Mouse (Mus musculus) neural tube, embryonic 11.5 days (tissue): ENCODE measurements around the gene Ggta1. TPM values are rescaled to one million over a fixed set of nuclear protein-coding genes. Genes with fewer than 3 reads are reported as not detected.

Source experiments
- ATAC-seq: fragments of 200-750 bp; cut with Nextera tagmentation; 2 replicates; pipeline ENCODE4 v1.8.0; 2017; ENCODE audit warnings: moderate number of reproducible peaks, mild to moderate bottlenecking, moderate TSS enrichment, moderate library complexity; ENCODE audit not compliant: insufficient read depth, low FRiP score, low TSS enrichment
- DNase-seq: peaks from one replicate; pipeline ENCODE4 v3.0.0-alpha.2; 2015; ENCODE audit warnings: low spot score
- H3K27ac ChIP-seq: fragments of 300-500 bp; sonication (generic); 2 replicates; pipeline ENCODE4 v1.5.1; 2014; ENCODE audit warnings: low read depth, mild to moderate bottlenecking, low read length
- H3K27me3 ChIP-seq: fragments of 300-500 bp; sonication (generic); 2 replicates; pipeline ENCODE4 v1.6.1; 2014; ENCODE audit warnings: mild to moderate bottlenecking, low read length, mixed read lengths; ENCODE audit not compliant: control insufficient read depth, insufficient read depth
- H3K36me3 ChIP-seq: fragments of 300-500 bp; sonication (generic); 2 replicates; pipeline ENCODE4 v1.6.1; 2014; ENCODE audit warnings: mild to moderate bottlenecking, low read length, moderate library complexity, mixed read lengths; ENCODE audit not compliant: control insufficient read depth, insufficient read depth
- H3K4me1 ChIP-seq: fragments of 300-500 bp; sonication (generic); 2 replicates; pipeline ENCODE4 v1.6.1; 2014; ENCODE audit warnings: low read length, mixed read lengths; ENCODE audit not compliant: control insufficient read depth, insufficient read depth
- H3K4me2 ChIP-seq: fragments of 300-500 bp; sonication (generic); 2 replicates; pipeline ENCODE4 v1.6.1; 2014; ENCODE audit warnings: low read depth, mild to moderate bottlenecking, moderate library complexity
- H3K4me3 ChIP-seq: fragments of 300-500 bp; sonication (generic); 2 replicates; pipeline ENCODE4 v1.5.1; 2014; ENCODE audit warnings: low read depth, low read length
- H3K9ac ChIP-seq: fragments of 300-500 bp; sonication (generic); 2 replicates; pipeline ENCODE4 v1.6.1; 2014; ENCODE audit warnings: mild to moderate bottlenecking, low read length
- H3K9me3 ChIP-seq: fragments of 300-500 bp; sonication (generic); 2 replicates; pipeline ENCODE4 v1.6.1; 2016; ENCODE audit warnings: low read length; ENCODE audit not compliant: control insufficient read depth
- WGBS: fragments of 180-500 bp; shearing (Covaris S2); extraction: QIAGEN DNeasy Blood & Tissue Kit; methylation state at CpG from one replicate; pipeline ENCODE4 v1.1.7; 2014; 5-methylcytosine and 5-hydroxymethylcytosine counted together
- polyA plus RNA-seq: library from polyadenylated mRNA; unstranded; fragments of >200 nt; fragmentation: Nextera tagmentation; extraction: Ambion mirVana; gene quantifications from 2 replicates; pipeline ENCODE4 v1.2.1, GENCODE M21; 2014

The Ggta1 gene
- polyA plus RNA-seq, 1 experiment from 2014 or later = 9.5 TPM

GRCm38 (mm10) chr2:35400739-35401138 is 62.3 kb downstream of the Ggta1 start:
- no peak overlapping the region for H3K4me2 ChIP-seq
- no peak for ATAC-seq
- H3K4me1 ChIP-seq = no peaks in the 10 kb centered on the region
- H3K36me3 ChIP-seq = no peaks in the 10 kb centered on the region
- WGBS = 84% methylated on average over 7 of the region's 7 CpGs
- H3K27ac ChIP-seq = no peak overlapping the region
- no peak for DNase-seq
- H3K4me3 ChIP-seq = no peak overlapping the region
- no peaks in the 10 kb centered on the region for H3K9me3 ChIP-seq
- no peaks in the 10 kb centered on the region for H3K27me3 ChIP-seq
- H3K9ac ChIP-seq = no peak overlapping the region

- no peaks in the 10 kb centered on the region for H3K36me3 ChIP-seq
- no peaks in the 10 kb centered on the region for H3K27me3 ChIP-seq
- H3K9me3 ChIP-seq = no peaks in the 10 kb centered on the region
- WGBS = 88% methylated on average over 6 of the region's 6 CpGs
- no peak overlapping the region for H3K27ac ChIP-seq
- no peak overlapping the region for H3K4me2 ChIP-seq
- ATAC-seq (no peak), DNase-seq (no peak)
- H3K9ac ChIP-seq = no peak overlapping the region
- no peak overlapping the region for H3K4me3 ChIP-seq
- H3K4me1 ChIP-seq = no peaks in the 10 kb centered on the region
Measured at GRCm38 (mm10) chr2:35398184-35398828, 64.7 kb downstream of the Ggta1 start.

- Histone ChIP-seq H3K27me3 (no peaks in the 10 kb centered on the region), H3K9me3 (no peaks in the 10 kb centered on the region), H3K4me2 (no peak overlapping the region), H3K36me3 (no peaks in the 10 kb centered on the region), H3K27ac (no peak overlapping the region), H3K9ac (no peak overlapping the region), H3K4me3 (no peak overlapping the region), H3K4me1 (no peaks in the 10 kb centered on the region)
- no peak for ATAC-seq
- peak; percentile 62 for DNase-seq
- WGBS = 56% methylated on average over 11 of the region's 11 CpGs
Measured at GRCm38 (mm10) chr2:35397590-35398173, 65.3 kb downstream of the Ggta1 start.

GRCm38 (mm10) chr2:35397096-35397495 is 65.9 kb downstream of the Ggta1 start, which contains the start of gene 4930402F06Rik:
Gene 4930402F06Rik, minus strand, starts transcription at chr2:35397175.
- Histone ChIP-seq H3K36me3 (no peaks in the 10 kb centered on the region), H3K9ac (no peak within 1 kb of the TSS), H3K9me3 (no peaks in the 10 kb centered on the region), H3K4me1 (no peaks in the 10 kb centered on the region), H3K4me2 (no peak within 1 kb of the TSS), H3K27ac (no peak within 1 kb of the TSS), H3K4me3 (no peak within 1 kb of the TSS), H3K27me3 (no peaks in the 10 kb centered on the region)
- no peak for ATAC-seq
- DNase-seq = no peak
- 75% methylated on average over 5 of the region's 5 CpGs for WGBS

GRCm38 (mm10) chr2:35385441-35385871 is 77.6 kb downstream of the Ggta1 start:
- WGBS = 65% methylated on average over 9 of the region's 9 CpGs
- no peak overlapping the region for H3K4me2 ChIP-seq
- no peaks in the 10 kb centered on the region for H3K36me3 ChIP-seq
- H3K4me1 ChIP-seq = no peaks in the 10 kb centered on the region
- ATAC-seq = no peak
- H3K27ac ChIP-seq = no peak overlapping the region
- DNase-seq = no peak
- H3K4me3 ChIP-seq = no peak overlapping the region
- H3K9ac ChIP-seq = no peak overlapping the region
- H3K27me3 ChIP-seq = no peaks in the 10 kb centered on the region
- no peaks in the 10 kb centered on the region for H3K9me3 ChIP-seq

GRCm38 (mm10) chr2:35379306-35379705 is 83.7 kb downstream of the Ggta1 start:
- Histone ChIP-seq H3K27ac (no peak overlapping the region), H3K36me3 (no peaks in the 10 kb centered on the region), H3K4me1 (no peaks in the 10 kb centered on the region), H3K9ac (no peak overlapping the region), H3K4me3 (no peak overlapping the region), H3K27me3 (no peaks in the 10 kb centered on the region), H3K4me2 (no peak overlapping the region), H3K9me3 (no peaks in the 10 kb centered on the region)
- WGBS = 80% methylated on average over 9 of the region's 9 CpGs
- DNase-seq = no peak
- ATAC-seq = no peak

- no peak overlapping the region for H3K9ac ChIP-seq
- no peak for ATAC-seq
- no peaks in the 10 kb centered on the region for H3K36me3 ChIP-seq
- no peak overlapping the region for H3K4me2 ChIP-seq
- H3K9me3 ChIP-seq = no peaks in the 10 kb centered on the region
- WGBS = 71% methylated on average over 6 of the region's 6 CpGs
- H3K27ac ChIP-seq = no peak overlapping the region
- H3K4me3 ChIP-seq = no peak overlapping the region
- no peak for DNase-seq
- H3K27me3 ChIP-seq = no peaks in the 10 kb centered on the region
- no peaks in the 10 kb centered on the region for H3K4me1 ChIP-seq
Measured at GRCm38 (mm10) chr2:35377600-35377999, 85.4 kb downstream of the Ggta1 start.

GRCm38 (mm10) chr2:35373003-35373402 is 90.0 kb downstream of the Ggta1 start:
- Histone ChIP-seq H3K27ac (no peak overlapping the region), H3K27me3 (no peaks in the 10 kb centered on the region), H3K9me3 (no peaks in the 10 kb centered on the region), H3K36me3 (no peaks in the 10 kb centered on the region), H3K9ac (no peak overlapping the region), H3K4me1 (no peaks in the 10 kb centered on the region), H3K4me3 (no peak overlapping the region), H3K4me2 (no peak overlapping the region)
- whole genome bisulfite sequencing = 15% methylated on average over 3 of the region's 3 CpGs
- DNase-seq (peak; percentile 40), ATAC-seq (no peak)

GRCm38 (mm10) chr2:35370686-35371085 is 92.3 kb downstream of the Ggta1 start:
- Histone ChIP-seq H3K9ac (no peak overlapping the region), H3K27me3 (no peaks in the 10 kb centered on the region), H3K36me3 (no peaks in the 10 kb centered on the region), H3K4me3 (no peak overlapping the region), H3K4me1 (no peaks in the 10 kb centered on the region), H3K27ac (no peak overlapping the region), H3K4me2 (no peak overlapping the region), H3K9me3 (no peaks in the 10 kb centered on the region)
- ATAC-seq = no peak
- no peak for DNase-seq
